Mouse (Mus musculus) MEL-GATA-1-ER (cell line): ENCODE measurements around the gene Pdgfb.
A peak's percentile ranks its signal among the peaks of the same experiment; 100 is the strongest.

ENCODE experiments used
- DNase-seq: peaks from one replicate; pipeline ENCODE4 v3.0.0-alpha.2; 2012; ENCODE audit warnings: low read depth; ENCODE audit errors: extremely low read depth

Pdgfb gene

DNA sequence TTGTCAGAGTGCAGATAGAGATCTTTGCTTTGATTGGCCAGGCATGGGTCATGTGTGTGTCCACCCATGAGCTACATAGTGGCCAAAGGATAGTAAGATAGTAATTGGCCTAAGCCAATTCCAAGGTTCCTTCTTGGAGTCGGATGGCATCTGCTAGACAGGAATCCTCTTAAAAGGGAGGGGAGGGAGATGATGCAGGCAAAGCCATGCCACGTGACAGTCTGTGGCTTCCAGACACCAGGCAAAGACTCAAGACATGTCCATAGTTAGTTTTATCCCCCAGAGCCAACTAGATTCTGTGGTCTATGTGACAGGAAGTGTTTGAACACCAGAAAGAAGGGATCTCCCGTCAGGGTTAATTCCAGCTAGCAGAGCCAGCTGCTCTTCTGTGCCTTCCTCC, 56.4 kb downstream of the Pdgfb start:
- DNase-seq: no peak

DNA sequence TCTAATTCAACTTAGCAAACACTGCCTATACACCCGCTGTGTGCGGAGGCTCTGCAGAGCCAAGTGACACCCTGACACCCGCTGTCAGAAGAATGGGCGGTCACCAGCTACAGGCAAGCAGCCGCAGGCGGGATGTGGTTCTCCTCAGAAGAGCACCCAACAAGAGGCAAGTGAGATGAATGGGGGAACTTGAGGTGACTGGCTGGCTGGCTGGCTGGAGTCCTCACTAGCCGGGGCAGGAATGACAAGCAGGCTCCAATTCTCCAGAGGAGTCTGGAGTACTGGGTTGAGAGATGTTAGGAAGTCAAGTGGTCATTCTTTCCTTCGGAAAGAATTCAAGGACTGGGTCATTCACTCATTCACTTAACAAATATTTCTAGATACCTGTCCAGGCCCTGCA, 58.2 kb downstream of the Pdgfb start:
- no peak for DNase-seq

DNA sequence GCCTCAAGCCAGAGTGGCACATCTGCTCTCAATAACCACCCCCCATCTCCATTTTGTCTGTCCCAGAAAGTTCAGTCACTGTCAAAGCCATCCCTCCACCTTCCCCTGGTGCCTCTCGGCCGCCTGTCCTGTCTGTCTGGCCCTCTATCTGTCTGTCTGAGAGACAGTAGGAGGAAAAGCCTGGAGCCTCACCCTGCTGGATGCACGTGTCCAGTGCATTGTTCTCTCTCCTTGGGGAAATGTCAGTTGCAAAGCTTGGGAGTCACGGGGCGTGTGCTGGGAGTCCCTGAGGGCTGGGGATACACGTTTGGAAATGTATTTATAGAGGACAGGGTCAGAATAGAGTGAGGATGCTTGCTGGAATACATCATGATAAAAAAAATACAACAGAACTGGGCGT, 61.3 kb downstream of the Pdgfb start:
- no peak for DNase-seq

DNA sequence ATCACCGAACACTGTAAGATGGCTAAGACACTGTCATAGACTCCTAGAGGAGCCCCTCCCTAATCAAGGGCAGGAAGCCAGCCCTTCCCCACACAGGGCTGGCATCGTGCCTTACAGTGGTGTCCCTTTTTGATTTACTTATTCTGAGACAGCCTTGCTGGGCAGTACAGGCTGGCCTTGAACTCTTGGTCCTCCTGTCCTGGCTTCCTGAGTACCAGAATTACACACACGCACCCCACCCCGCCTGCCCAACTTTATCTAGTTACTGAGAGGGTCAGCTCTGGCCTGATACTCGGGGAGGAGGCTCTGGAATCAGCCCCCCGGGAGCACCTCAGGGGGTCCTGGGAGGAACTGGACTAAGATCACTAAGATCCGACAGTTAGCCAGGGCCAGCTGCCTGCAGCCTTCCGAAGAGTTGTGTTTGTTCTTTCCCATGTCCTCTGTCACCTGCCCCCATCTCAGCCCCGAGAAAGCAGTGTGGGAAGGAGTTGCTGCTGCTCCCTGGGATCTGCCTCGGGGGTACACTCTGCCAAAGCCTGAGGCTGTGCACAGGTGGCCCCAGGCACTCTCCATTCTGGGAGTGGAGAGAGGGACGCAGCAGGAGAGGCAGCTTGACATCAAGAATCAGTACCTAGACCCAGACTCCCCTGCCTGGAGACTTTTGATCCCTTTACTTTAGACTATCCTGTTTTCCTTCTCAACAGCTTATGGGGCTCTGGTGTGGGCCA, 62.1 kb downstream of the Pdgfb start:
- DNase-seq: no peak

DNA sequence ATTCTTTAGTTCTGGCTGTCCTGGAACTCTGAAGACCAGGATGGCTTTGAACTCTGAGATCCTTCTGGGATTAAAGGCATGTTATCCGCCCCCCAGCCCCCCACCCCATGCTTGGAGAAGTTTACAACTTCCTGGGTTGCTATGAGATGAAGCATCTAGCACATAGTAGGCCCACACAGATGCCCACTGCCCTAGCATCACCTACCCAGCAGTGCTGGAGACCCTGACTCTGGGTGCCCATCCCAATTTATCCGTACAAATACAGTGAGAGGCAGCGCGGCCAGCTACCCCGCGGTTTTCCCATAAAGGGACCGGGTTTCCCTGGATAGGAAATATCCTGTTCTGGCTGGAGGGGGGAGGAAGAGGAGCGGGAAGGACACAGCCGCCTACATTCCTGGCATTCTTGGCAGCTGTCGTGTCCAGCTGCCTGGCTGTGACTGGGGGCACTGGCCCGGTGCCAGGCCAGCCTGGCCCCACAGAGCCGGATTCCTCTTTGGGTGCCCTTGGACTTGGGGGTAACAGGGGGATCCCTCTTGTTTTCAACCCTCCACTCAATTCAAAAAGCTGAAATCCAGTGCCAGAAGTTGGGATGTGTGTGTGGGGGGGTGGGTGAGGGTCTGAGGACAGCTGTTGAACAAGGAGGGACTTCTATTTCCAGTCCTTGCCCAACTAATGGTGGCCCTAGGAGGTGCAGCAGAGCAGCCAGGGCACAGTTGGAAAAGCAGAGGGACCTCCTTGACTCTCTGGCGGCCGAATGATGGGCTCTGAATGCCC, 62.9 kb downstream of the Pdgfb start:
- no peak for DNase-seq

DNA sequence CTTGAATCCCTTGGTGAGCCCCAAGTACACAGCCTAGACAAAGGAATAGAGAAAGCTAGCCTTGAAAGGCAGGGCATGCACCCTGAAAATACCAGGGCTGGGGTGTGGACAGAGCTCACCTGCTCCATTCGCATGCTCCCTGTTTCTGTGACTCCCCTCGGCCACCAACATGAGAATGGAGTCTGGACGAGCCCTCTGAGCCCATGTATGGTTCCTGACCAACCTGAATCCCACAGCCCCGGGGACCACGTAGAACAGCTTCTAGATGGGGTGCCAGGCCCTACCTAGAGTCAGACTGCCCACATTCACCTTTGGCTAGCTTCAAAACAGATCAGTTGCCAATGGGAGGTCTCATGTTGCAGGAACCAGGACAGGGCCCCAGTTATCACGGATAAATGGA, 63.6 kb downstream of the Pdgfb start:
- DNase-seq: no peak

DNA sequence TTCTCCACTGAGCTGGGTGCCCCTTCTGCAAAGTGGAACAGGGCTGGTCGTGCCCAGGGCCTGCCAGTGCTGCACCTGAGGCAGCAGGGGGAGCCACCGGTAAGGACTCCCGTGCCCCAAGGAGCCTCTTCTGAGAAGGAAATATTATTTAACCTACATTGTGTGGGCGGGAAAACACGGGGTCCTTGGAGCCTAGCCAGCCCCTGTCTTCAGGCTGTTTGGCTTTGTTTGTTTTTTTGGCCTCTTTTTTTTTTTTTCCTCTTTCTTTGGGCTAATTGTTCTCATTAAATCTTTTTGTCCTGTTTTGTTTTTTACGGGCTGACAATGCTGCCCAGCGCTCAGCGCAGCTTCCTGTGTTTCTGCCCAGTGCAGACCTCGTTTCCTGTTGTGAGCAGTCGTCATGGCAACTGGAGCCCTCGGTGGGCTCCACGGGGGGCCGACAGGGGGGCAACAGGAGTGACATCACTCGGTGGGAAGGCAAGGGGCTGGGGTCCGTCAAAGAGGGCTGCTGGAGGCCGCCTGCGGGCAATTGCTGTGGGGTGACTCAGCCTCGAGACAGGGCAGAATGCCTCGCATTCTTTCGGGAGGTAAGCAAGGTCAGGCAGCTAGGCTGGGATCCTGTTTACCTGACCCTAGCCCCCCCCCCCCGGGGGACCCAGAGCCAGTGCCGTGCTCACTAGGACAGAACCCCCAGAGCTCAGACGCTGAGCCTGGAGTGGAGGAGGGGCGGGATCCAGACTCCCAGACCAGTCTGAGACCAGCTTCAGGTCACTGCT, 64.3 kb downstream of the Pdgfb start:
- no peak for DNase-seq

DNA sequence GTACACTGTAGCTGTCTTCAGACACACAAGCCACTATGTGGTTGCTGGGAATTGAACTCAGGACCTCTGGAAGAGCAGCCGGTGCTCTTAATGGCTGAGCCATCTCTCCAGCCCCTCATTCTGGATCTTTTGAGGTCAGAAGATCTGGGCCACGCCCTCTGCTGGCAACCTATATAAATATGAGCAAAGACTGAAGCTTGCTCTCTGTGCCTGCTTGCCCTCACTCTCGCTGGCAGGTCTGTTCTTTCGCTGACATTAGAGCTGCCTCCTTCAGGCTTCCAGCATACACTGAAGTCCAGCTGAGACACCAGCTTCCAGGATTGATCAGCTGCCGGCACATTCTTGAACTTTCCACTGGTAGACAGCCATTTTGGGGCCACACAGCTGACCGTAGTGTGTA, 67.1 kb downstream of the Pdgfb start:
- no peak for DNase-seq

DNA sequence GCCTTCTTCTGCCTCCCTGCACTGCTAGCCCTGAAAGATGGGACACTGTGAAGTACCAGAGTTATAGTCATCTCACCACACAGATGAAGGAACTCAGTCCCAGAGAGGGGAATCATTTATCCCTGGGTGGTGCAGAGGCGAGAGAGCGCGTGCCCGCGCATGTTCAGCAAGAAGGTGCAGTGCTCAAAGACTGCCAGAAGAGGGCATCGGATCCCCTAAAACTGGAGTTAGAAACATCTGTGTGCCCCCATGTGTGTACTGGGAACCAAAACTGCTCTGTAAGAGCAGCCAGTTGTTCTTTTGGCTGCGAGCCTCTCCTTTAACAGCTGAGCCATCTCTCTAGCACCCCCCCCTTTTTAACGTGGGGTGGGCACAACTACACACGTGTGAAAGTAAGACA, 68.0 kb downstream of the Pdgfb start:
- DNase-seq: peak; percentile 77

DNA sequence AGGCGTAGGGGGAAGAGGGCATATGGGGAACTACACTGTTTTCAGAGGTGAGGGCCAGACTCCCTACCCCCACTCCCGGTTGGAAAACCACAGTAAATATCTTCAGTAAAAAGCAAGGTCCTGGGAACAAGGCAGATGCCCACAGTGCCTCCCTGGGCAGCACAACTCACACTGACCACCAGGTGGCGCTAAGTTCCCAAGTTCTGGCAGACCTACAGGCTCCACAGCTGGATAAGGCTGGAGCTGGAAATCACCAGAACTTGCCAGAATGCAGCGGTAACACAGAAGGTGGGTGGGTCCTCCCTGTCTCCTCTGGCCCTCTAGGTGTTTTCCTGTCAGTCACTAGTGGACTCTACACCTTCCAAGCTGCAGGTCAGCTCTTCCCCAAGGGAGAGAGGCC, 68.8 kb downstream of the Pdgfb start:
- DNase-seq: peak; percentile 79
